Mouse (Mus musculus) olfactory bulb, adult 2 months (tissue): ENCODE data around the gene Ttc4. TPM values are rescaled to one million over a fixed set of nuclear protein-coding genes. Genes with fewer than 3 reads are reported as not detected.

Experiments
- H3K27ac ChIP-seq: fragments of 200-500 bp; 2 replicates; pipeline ENCODE4 v1.5.1; 2012; ENCODE audit warnings: low read depth, low read length; ENCODE audit not compliant: insufficient read depth
- H3K4me1 ChIP-seq: fragments of 200-500 bp; 2 replicates; pipeline ENCODE4 v1.6.1; 2012; ENCODE audit warnings: low read length; ENCODE audit not compliant: control insufficient read depth, insufficient read depth
- H3K4me3 ChIP-seq: fragments of 200-500 bp; 2 replicates; pipeline ENCODE4 v1.5.1; 2012; ENCODE audit warnings: mild to moderate bottlenecking, low read depth, low read length, moderate library complexity; ENCODE audit not compliant: insufficient read depth
- CTCF ChIP-seq: fragments of 200-500 bp; IDR thresholded peaks from 2 replicates; pipeline ENCODE4 v1.5.1; 2012; ENCODE audit warnings: low read depth, mild to moderate bottlenecking, low read length, moderate library complexity; ENCODE audit not compliant: insufficient read depth
- POLR2A ChIP-seq: fragments of 200-500 bp; IDR thresholded peaks from 2 replicates; pipeline ENCODE4 v1.6.1; 2012; ENCODE audit warnings: mild to moderate bottlenecking, low read depth, low read length, moderate library complexity; ENCODE audit not compliant: insufficient read depth
- WGBS: fragments of 180-500 bp; shearing (Covaris S2); methylation state at CpG from one replicate; pipeline ENCODE4 v1.1.7; 2018; 5-methylcytosine and 5-hydroxymethylcytosine counted together
- polyA plus RNA-seq: library from polyadenylated mRNA; stranded (reverse); fragments of >200 nt; gene quantifications from 2 replicates; pipeline ENCODE4 v1.2.4, GENCODE M21; 2012; ENCODE audit warnings: low replicate concordance; ENCODE audit not compliant: missing spikeins, insufficient read depth, insufficient read length

Ttc4 gene
- polyA plus RNA-seq, 1 experiment = not detected

DNA sequence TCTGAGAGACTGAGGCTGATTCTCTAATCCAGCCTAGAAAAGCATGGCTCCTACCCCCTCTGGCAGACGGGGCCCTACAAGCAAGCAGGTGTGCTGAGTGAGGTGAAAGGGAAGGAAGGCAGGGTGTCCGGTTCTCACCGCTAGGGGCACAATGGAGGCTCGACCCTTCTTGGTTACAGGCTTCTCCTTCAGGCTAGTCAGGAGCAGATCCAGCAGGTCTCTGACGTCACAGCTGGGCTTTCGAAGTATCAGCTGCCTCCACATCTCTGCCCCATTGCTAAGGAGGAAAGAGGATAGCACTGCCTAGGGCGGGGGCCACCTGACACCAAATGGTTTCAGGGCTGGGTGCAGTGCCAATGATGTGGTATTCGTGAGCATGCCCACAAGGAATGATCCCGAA is 21.2 kb upstream of the Ttc4 start:
- Histone ChIP-seq H3K4me3 (no peak overlapping the region), H3K4me1 (peaks cover 42% of the 10 kb centered on the region), H3K27ac (no peak overlapping the region)
- 22% methylated on average over 9 of the region's 9 CpGs for WGBS
- TF ChIP-seq CTCF (no peak), POLR2A (no peak)

DNA sequence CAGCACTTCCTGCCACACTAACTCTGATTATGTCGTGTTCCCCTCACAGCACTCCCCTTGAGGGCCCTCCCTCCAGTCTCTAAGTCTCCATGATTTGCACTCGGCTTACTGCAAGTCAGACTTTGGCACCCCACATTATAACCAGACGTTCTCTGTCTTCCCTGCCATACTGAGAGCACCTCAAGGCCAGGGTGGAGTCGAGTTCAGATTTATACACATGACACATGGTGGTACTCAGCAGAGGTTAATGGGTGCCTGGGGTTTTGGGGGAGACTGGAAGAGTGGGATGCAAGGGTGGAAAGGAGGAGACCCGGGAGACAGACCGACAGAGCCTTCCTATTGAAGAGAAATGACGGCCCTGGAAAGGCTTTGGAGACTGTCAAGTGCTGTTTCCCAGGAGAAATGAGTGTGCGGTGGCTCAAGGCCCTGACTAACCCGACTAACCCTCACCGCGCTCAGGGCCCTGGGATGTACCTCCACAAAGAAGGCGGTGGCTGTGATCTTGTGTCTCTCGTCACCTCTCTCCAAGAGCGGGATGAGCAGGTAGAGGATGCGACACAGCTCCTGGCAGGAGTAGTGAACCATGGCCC is 15.2 kb upstream of the Ttc4 start:
- no peak for TF ChIP-seq POLR2A
- TF ChIP-seq CTCF = no peak
- WGBS = 88% methylated on average over 15 of the region's 15 CpGs
- H3K27ac ChIP-seq = no peak overlapping the region
- peaks cover 4% of the 10 kb centered on the region for H3K4me1 ChIP-seq
- no peak overlapping the region for H3K4me3 ChIP-seq

DNA sequence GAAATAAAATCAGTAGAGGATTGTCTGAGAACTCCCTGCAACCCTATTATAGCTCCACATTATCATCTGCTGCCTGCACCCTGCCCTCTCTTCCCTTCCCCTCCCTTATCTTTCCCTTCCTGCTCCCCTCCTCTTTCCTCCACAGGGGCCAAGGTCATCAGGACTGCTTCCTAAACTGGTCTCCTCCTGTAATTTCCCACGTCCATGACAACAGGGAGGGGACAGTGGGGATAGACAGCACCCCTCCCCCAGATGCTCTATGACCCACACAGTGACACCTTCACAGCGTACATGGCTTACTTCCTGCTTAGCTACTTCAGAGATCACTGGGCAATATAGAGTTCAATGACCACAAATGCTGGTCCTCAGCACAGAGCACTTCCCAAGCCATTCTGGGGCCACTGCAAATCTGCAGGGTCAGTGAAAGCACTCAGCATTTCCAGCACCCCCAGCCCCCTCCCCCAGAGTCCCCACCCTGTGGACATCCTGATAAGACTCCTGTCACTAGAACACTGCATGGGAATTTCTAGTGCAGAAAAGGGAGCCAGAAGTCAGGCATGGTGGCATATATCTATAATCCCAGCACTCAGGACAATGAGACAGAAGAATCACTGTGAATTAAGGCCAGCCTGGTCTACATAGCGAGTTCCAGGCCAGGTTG is 10.0 kb upstream of the Ttc4 start:
- 62% methylated on average over 3 of the region's 3 CpGs for WGBS

DNA sequence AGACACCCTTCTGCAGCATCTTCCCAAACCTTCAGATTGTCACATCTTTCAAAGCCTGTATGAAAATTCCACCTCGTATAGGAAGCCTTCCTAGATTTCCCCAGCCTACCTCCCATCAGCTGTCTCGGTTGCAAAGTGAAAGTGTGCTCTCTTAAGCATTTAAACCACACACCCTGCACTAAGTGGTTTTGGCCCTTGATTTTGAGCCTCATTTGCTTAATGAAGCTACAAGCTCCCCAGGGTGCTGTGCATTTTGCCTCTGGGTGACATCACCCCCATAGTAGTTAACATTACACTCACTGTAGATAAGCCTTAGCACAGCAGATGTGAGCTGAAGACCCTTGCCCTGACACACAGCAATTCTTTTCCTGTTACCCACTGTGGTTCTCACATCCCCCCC is 2.2 kb upstream of the Ttc4 start:
- 40% methylated on average over 2 of the region's 2 CpGs for WGBS
- H3K27ac ChIP-seq = no peak overlapping the region
- TF ChIP-seq CTCF = no peak
- no peak for TF ChIP-seq POLR2A
- H3K4me3 ChIP-seq = no peak overlapping the region
- H3K4me1 ChIP-seq = peaks cover 3% of the 10 kb centered on the region; the same call in 1 of the 2 replicates

More for the DNA sequence above, 10.0 kb upstream of the Ttc4 start:
- TF ChIP-seq CTCF (no peak), POLR2A (no peak)
- Histone ChIP-seq H3K4me3 (no peak overlapping the region), H3K4me1 (no peaks in the 10 kb centered on the region), H3K27ac (no peak overlapping the region)

DNA sequence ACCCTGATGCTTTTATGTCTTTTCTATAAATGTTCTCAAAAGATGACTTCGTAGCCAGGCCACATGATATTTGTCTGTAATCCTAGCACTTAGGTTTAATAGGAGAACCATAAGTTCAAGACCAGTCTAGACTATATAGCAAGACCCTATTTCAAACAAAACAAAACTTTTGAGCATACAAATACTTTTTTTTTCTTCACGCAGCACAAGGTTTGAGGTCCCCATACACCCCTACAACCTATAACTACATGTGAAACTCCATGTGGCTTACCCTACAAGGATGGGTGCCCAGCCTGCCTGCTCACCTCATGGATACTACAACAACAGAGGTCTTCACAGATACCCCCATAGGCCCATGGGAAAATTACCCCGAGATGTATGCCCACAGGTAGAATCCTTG is 408 bp upstream of the Ttc4 start:
- whole genome bisulfite sequencing = 51% methylated on average over 3 of the region's 3 CpGs
- no peak for TF ChIP-seq POLR2A
- TF ChIP-seq CTCF = no peak
- Histone ChIP-seq H3K27ac (no peak overlapping the region), H3K4me1 (peaks cover 3% of the 10 kb centered on the region; the same call in 1 of the 2 replicates), H3K4me3 (peak overlapping the region; percentile 82)

DNA sequence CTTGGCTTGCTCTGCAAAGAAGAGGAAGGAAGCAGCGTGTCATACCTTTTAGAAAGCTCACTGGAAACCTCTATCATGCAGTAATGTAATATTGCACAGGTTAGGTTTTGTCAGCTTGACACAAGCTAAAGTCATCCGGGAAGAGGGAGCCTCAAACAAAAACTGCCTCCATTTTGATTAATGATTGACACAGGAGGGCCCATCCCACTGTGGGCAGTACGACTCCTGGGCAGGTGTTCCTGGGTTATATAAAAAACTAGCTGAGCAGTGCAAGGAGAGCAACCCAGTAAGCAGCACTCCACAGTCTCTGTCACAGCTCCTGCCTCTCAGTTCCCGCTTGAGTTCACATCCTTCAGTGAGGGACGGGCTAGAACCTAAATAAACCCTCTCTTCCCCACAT is 2.0 kb downstream of the Ttc4 start:
- H3K27ac ChIP-seq = no peak overlapping the region
- WGBS = 90% methylated on average over 5 of the region's 5 CpGs
- H3K4me3 ChIP-seq = no peak overlapping the region
- H3K4me1 ChIP-seq = peaks cover 3% of the 10 kb centered on the region; the same call in 1 of the 2 replicates
- no peak for TF ChIP-seq CTCF
- TF ChIP-seq POLR2A = no peak

DNA sequence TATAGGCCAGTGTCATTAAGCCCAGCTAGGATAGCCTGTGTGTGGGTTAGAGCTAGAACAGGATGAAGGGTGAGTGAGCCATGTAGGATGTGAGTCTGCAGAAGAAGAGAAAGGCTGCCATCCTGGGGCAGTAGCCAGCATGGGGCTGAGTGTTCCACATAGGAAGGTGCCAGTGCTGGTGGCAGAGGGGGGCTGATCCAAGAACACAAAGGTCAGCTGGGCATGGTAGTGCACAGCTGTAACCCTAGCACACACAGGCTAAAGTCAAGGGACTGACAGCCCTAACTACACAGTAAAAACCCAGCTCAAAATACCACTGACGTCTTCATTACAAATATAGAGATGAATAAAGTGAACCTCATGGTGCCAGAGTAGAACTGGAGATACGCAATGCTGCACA is 12.2 kb downstream of the Ttc4 start:
- Histone ChIP-seq H3K4me1 (no peaks in the 10 kb centered on the region), H3K4me3 (no peak overlapping the region), H3K27ac (no peak overlapping the region)
- 90% methylated on average over 2 of the region's 2 CpGs for WGBS
- TF ChIP-seq CTCF (no peak), POLR2A (no peak)

DNA sequence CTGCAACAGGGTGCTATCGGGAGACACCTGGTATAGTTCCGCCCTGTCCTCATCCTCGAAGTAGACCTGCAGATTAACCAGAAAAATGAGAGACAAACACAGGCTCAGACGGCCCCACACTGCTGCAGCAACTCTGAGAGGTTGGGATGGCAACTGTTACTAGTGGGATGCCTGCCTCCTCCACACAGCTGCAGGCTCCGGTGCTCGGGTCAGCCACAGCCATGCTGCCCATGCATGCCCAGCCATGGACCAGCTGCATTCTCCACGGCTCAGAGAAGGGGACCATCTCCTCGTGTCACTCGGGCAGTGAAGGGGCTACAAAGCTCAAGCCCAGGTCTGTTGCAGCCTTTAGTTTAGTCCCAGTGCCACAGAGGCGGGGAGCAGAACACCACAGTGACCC is 13.1 kb downstream of the Ttc4 start:
- TF ChIP-seq POLR2A = no peak
- no peak for TF ChIP-seq CTCF
- Histone ChIP-seq H3K4me3 (no peak overlapping the region), H3K4me1 (no peaks in the 10 kb centered on the region), H3K27ac (no peak overlapping the region)
- WGBS = 94% methylated on average over 10 of the region's 10 CpGs

DNA sequence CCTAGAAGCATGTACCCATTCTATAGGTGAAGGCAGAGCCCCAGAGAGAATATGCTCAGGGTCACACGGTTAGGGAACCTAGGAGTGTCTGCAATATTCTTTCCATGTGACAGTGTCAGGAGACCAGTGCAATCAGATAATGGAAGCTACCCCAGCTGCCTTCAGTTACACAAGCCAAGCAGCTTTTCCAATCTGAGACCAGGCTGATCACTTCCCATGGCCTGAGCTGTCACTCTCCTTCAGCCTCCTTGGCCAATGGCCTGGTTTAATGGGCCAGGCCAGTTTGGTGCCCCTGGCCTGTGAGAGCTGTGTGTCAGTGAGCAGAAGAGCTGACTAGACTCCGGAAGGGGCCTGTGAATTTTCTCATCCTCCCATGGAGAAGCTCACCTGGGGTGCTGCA is 13.5 kb downstream of the Ttc4 start:
- 94% methylated on average over 2 of the region's 2 CpGs for WGBS
- no peak overlapping the region for H3K27ac ChIP-seq
- H3K4me3 ChIP-seq = no peak overlapping the region
- H3K4me1 ChIP-seq = no peaks in the 10 kb centered on the region
- TF ChIP-seq POLR2A (no peak), CTCF (no peak)

DNA sequence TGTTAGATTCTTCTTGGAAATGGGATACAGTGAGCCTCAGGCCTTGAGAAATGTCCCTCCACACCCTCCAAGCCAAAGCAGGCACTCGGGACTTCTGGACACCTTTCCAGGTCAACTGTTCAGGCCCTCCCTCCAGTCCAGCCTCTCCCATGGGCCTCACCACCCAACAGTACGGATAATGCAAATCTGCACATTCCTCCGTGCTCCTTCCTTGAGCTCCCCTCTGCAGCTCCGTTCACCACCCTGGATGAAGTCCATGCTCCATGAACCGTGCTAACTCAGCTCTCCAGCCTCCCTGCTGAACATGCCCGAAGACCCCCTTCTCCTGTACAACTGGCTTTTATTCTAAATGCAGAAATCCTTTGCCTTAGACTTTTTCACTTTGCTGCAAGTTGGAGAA is 14.0 kb downstream of the Ttc4 start:
- H3K4me3 ChIP-seq = no peak overlapping the region
- TF ChIP-seq CTCF = no peak
- H3K4me1 ChIP-seq = no peaks in the 10 kb centered on the region
- 87% methylated on average over 6 of the region's 6 CpGs for WGBS
- H3K27ac ChIP-seq = no peak overlapping the region
